Mouse (Mus musculus) layer of hippocampus, postnatal 36 days (tissue): Measurements from ENCODE around the gene Gm38394. TPM values are rescaled to one million over a fixed set of nuclear protein-coding genes. Genes with fewer than 3 reads are reported as not detected.
A peak's percentile ranks its signal among the peaks of the same experiment; 100 is the strongest.

ENCODE experiments used
- DNase-seq, 2 experiments: peaks; one replicate each; pipeline ENCODE4 v3.0.0; 2022
- total RNA-seq, 2 experiments: library from RNA; stranded (reverse); gene quantifications; 2 replicates each; pipeline ENCODE4 v1.2.3; 2021

Gm38394 gene
- total RNA-seq, 2 experiments from 2014 or later: 28.2 to 29.1 TPM

GRCm38 (mm10) chr1:133663427-133663826 lies 2.3 kb upstream of the Gm38394 start:
- DNase-seq: no peak

- DNase-seq: no peak
These were observed 1.8 kb upstream of the Gm38394 start for GRCm38 (mm10) chr1:133662941-133663340.

GRCm38 (mm10) chr1:133660466-133661202 lies 484 bp downstream of the Gm38394 start, which contains the start of gene Zbed6:
Gene Zbed6, minus strand, starts transcription at chr1:133660885.
- peak; percentile 42 to 57 for DNase-seq

- DNase-seq: no peak
These were observed 2.2 kb downstream of the Gm38394 start for GRCm38 (mm10) chr1:133658878-133659277.

GRCm38 (mm10) chr1:133656811-133657210 lies 4.3 kb downstream of the Gm38394 start:
- DNase-seq: no peak

- no peak for DNase-seq
These were observed 8.1 kb downstream of the Gm38394 start for GRCm38 (mm10) chr1:133653033-133653432.

- DNase-seq: no peak
These were observed 10.6 kb downstream of the Gm38394 start for GRCm38 (mm10) chr1:133650288-133651055.

GRCm38 (mm10) chr1:133645652-133646051 lies 15.5 kb downstream of the Gm38394 start:
- no peak for DNase-seq

- no peak for DNase-seq
These were observed 20.0 kb downstream of the Gm38394 start for GRCm38 (mm10) chr1:133641163-133641562.

GRCm38 (mm10) chr1:133638517-133638916 lies 22.6 kb downstream of the Gm38394 start:
- DNase-seq: no peak

GRCm38 (mm10) chr1:133632168-133632567 lies 28.9 kb downstream of the Gm38394 start:
- no peak for DNase-seq

- DNase-seq: no peak
These were observed 36.1 kb downstream of the Gm38394 start for GRCm38 (mm10) chr1:133625052-133625451.

- no peak for DNase-seq
These were observed 42.8 kb downstream of the Gm38394 start for GRCm38 (mm10) chr1:133618311-133618710.

GRCm38 (mm10) chr1:133617908-133618307 lies 43.2 kb downstream of the Gm38394 start:
- no peak for DNase-seq

GRCm38 (mm10) chr1:133613817-133614216 lies 47.3 kb downstream of the Gm38394 start:
- DNase-seq: no peak

- DNase-seq: no peak
These were observed 49.7 kb downstream of the Gm38394 start for GRCm38 (mm10) chr1:133611436-133611835.

- no peak for DNase-seq
These were observed 50.5 kb downstream of the Gm38394 start for GRCm38 (mm10) chr1:133610601-133611000.

GRCm38 (mm10) chr1:133609771-133610502 lies 51.2 kb downstream of the Gm38394 start, which contains the start of gene Snrpe:
Gene Snrpe, minus strand, starts transcription at chr1:133610291.
- DNase-seq: peak; percentile 92

GRCm38 (mm10) chr1:133603174-133603573 lies 57.9 kb downstream of the Gm38394 start:
- no peak for DNase-seq

GRCm38 (mm10) chr1:133596298-133597007 lies 64.7 kb downstream of the Gm38394 start:
- no peak for DNase-seq

GRCm38 (mm10) chr1:133585995-133586537 lies 75.1 kb downstream of the Gm38394 start:
- DNase-seq: no peak

GRCm38 (mm10) chr1:133571293-133571692 lies 89.8 kb downstream of the Gm38394 start:
- DNase-seq: no peak
